Comparison of ENCODE assay signal across 18 mouse cellular contexts in genomic region chr6:51417306-51417936, GRCm38 (mm10). TPM values are rescaled to one million over a fixed set of nuclear protein-coding genes. Genes with fewer than 3 reads are reported as not detected.
"Had no signal": no experiment of that assay in that cellular context is flagged by ENCODE, and none has a peak within 500 bp of the region (broad histone marks: within the 10 kb centered on the region; RNA-seq: fewer than 3 reads in every experiment).

No protein-coding gene starts in this region.

- H3K9me3 ChIP-seq: liver, embryonic 13.5 days; lung, embryonic 15.5 days; midbrain, embryonic 10.5 days; midbrain, embryonic 13.5 days had no signal

- DNase-seq: kidney, adult 2 months; kidney, postnatal 36 days; left cerebral cortex, postnatal 4 days; liver, embryonic 13.5 days; right cerebral cortex, postnatal 14 days; right cerebral cortex, postnatal 4 days; thymus, adult 2 months; thymus, postnatal 14 days; thymus, postnatal 4 days had no signal

- H3K27me3 ChIP-seq: limb, embryonic 15.5 days; liver, embryonic 13.5 days; lung, embryonic 15.5 days had no signal

- H3K36me3 ChIP-seq: limb, embryonic 12.5 days; limb, embryonic 15.5 days; liver, embryonic 13.5 days; lung, embryonic 15.5 days; midbrain, embryonic 10.5 days; midbrain, embryonic 13.5 days had no signal

- H3K27ac ChIP-seq: kidney, postnatal 0 days; limb, embryonic 12.5 days; limb, embryonic 15.5 days; liver, embryonic 13.5 days; lung, embryonic 15.5 days; macrophage; midbrain, embryonic 10.5 days; midbrain, embryonic 13.5 days; stomach, postnatal 0 days had no signal

- H3K4me1 ChIP-seq: limb, embryonic 12.5 days; limb, embryonic 15.5 days; liver, embryonic 13.5 days; lung, embryonic 15.5 days; midbrain, embryonic 13.5 days had no signal

- H3K9ac ChIP-seq: limb, embryonic 12.5 days; limb, embryonic 15.5 days; liver, embryonic 13.5 days; lung, embryonic 15.5 days; midbrain, embryonic 13.5 days had no signal

- H3K4me3 ChIP-seq: limb, embryonic 12.5 days; limb, embryonic 15.5 days; liver, embryonic 13.5 days; lung, embryonic 15.5 days; midbrain, embryonic 10.5 days; midbrain, embryonic 13.5 days; myocyte had no signal

RNA-seq across cellular contexts. Expression of gene Nfe2l3, which starts 15.0 kb away (rescaled TPM):
- polyA plus RNA-seq: macrophage had no signal
